22 mouse cellular contexts compared by ENCODE assay signal in the genomic region with DNA sequence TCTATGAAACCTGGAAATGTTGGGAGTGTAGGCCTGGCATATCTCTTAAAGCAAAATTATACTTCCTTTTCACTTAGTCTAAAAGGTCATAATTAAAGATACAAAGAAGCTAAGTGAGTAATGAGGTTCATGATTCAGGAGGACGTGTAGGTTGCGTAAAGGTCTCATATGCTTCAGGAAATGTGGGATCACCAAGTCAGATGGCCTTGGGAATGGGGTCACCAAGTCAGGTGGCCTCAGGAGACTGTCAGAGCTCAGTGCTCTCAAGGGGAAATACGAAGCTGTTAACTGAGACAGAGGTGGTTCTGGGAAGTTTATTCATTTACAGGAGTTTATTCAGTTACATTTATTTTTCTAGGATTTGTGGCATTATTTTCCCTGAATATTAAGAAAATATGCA.
A peak's percentile ranks its signal among the peaks of the same experiment; 100 is the strongest.
DNase-seq lines count a peak whose midpoint lies in the region; ATAC-seq lines count a peak whose summit lies in the region.
"Had no signal": no experiment of that assay in that cellular context is flagged by ENCODE, and none has a peak within 500 bp of the region (broad histone marks: within the 10 kb centered on the region; RNA-seq: fewer than 3 reads in every experiment).

No protein-coding gene starts in this region.

- no peak for ATAC-seq in kidney, embryonic 14.5 days (ENCODE audit: low FRiP score, low TSS enrichment)
- ATAC-seq: activated CD4-positive, CD25-positive, alpha-beta regulatory T cell, adult 4 months; CD4-positive, CD25-positive, alpha-beta regulatory T cell, adult 4 months; forebrain, embryonic 15.5 days; forebrain, postnatal 0 days; Patski had no signal

- H3K27ac ChIP-seq in kidney, embryonic 14.5 days (ENCODE audit: low read depth, low read length) = no peak overlapping the region
- H3K27ac ChIP-seq: embryonic facial prominence, embryonic 10.5 days; embryonic facial prominence, embryonic 12.5 days; forebrain, embryonic 12.5 days; forebrain, embryonic 15.5 days had no signal

- H3K27me3 ChIP-seq in kidney, embryonic 14.5 days (ENCODE audit: control insufficient read depth, insufficient read depth, low read length) = no peaks in the 10 kb centered on the region
- H3K27me3 ChIP-seq: embryonic facial prominence, embryonic 12.5 days; forebrain, embryonic 12.5 days; Patski had no signal

- H3K9ac ChIP-seq in kidney, embryonic 14.5 days (ENCODE audit: low read depth, low read length) = no peak overlapping the region
- H3K9ac ChIP-seq: embryonic facial prominence, embryonic 12.5 days; forebrain, embryonic 12.5 days; forebrain, embryonic 15.5 days; forebrain, postnatal 0 days had no signal

- no peaks in the 10 kb centered on the region for H3K9me3 ChIP-seq in kidney, embryonic 14.5 days (ENCODE audit: control insufficient read depth, low read length)
- H3K9me3 ChIP-seq: embryonic facial prominence, embryonic 10.5 days; embryonic facial prominence, embryonic 12.5 days; forebrain, embryonic 12.5 days; forebrain, embryonic 15.5 days; G1E had no signal

- DNase-seq in adrenal gland, adult (ENCODE audit: inconsistent age in 2 of 2, low spot score in 1 of 2) = peak; percentile 20 to 70
- DNase-seq in adrenal gland, postnatal 4 days (ENCODE audit: low spot score in 2 of 2) = no peak
- DNase-seq in adrenal gland, adult 2 months = peak; percentile 54
- peak; percentile 5 for DNase-seq in adrenal gland, postnatal 10 days
- DNase-seq in adrenal gland, postnatal 25 days = peak; percentile 7
- no peak for DNase-seq in right cerebral cortex, adult 2 months (ENCODE audit: low spot score in 2 of 2)
- no peak for DNase-seq in cerebellum, adult 11 months
- DNase-seq: B cell, adult 2 months; cerebellum, adult 18-20 months; cerebellum, adult 8-10 months; cerebellum, adult 9-11 months; cerebellum, postnatal 36 days; forebrain, postnatal 0 days had no signal

- no peak overlapping the region for H3K4me2 ChIP-seq in kidney, embryonic 14.5 days (replicated peaks; ENCODE audit: low read depth, low read length)
- H3K4me2 ChIP-seq: embryonic facial prominence, embryonic 12.5 days; forebrain, embryonic 12.5 days; forebrain, embryonic 15.5 days had no signal

- 52% methylated on average over 3 of the region's 3 CpGs for WGBS in kidney, embryonic 14.5 days

- H3K36me3 ChIP-seq in kidney, embryonic 14.5 days (ENCODE audit: control insufficient read depth, insufficient read depth, low read length) = no peaks in the 10 kb centered on the region
- H3K36me3 ChIP-seq: embryonic facial prominence, embryonic 10.5 days; embryonic facial prominence, embryonic 12.5 days; forebrain, embryonic 12.5 days; forebrain, embryonic 15.5 days; G1E had no signal

- H3K4me1 ChIP-seq in kidney, embryonic 14.5 days (ENCODE audit: control insufficient read depth, insufficient read depth, low read length) = no peaks in the 10 kb centered on the region
- H3K4me1 ChIP-seq: embryonic facial prominence, embryonic 10.5 days; embryonic facial prominence, embryonic 12.5 days had no signal

- no peak overlapping the region for H3K4me3 ChIP-seq in kidney, embryonic 14.5 days (ENCODE audit: low read length)
- H3K4me3 ChIP-seq: embryonic facial prominence, embryonic 10.5 days; embryonic facial prominence, embryonic 12.5 days; forebrain, embryonic 12.5 days; forebrain, embryonic 15.5 days had no signal

Comparison
In these comparisons a context has a peak if more than half of its experiments do, and no peak if none do; other contexts are left out.
1. DNase-seq: peak in adrenal gland, adult (2 of 2), adrenal gland, adult 2 months (single experiment), adrenal gland, postnatal 10 days (single experiment) and adrenal gland, postnatal 25 days (single experiment); none in adrenal gland, postnatal 4 days (0 of 2), right cerebral cortex, adult 2 months (0 of 2) and cerebellum, adult 11 months (single experiment).